Mouse (Mus musculus): ENCODE measurements at regions not wholly inside any gene's neighbourhood (a gene's known extent, or its start where the extent isn't known, plus 50 kb on each side); places are given as distances from the start of the nearest gene placed in this dataset.
"Not testable (repeated sequence)": the region's sequence is repeated elsewhere in the genome, so short reads cannot be mapped to it uniquely, and the experiment has no call there.

DNA sequence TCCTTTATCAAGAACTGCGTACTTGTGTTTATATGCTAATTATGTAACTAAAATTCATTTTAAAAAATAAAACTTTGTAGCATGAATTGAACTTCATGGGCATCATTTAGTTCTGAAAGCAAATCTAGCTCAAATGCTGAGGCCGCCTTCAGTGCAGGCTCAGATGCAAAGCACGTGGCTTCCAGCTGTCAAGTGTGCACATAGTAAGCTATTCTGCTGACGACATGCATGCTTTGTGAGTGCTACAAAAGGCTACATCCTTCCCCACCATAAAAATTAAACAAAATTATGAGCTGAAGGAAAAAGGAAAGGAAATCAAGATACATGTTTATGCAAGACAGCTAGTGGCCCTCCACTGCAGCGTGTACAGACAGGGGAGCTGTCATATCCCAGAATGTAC is 276.0 kb upstream of the Vstm2a start:
- H3K27ac ChIP-seq: no peak overlapping the region
- 76% methylated on average over 5 of the region's 5 CpGs for WGBS
- H3K4me3 ChIP-seq (replicated peaks): no peak overlapping the region

DNA sequence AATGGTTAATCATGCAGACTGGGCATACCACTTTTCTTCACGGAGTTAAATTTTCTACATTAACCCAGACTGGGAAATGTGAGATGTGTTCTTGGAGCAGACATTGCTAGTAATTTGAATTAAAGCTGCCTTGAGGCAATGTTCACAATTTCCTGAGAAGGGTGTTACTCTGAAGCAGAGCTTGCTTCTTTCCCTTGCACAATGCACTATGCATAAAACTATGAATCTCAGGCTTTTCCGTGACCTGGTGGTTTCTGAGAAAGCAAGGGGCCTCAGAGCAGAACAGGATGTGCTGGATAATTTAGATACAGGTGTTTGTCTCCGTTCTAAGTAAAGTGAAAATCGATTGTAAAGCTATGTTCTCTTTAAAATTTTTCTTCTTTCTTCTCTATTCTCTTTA is 273.0 kb upstream of the Vstm2a start:
- H3K4me2 ChIP-seq: no peak overlapping the region
- no peaks in the 10 kb centered on the region for H3K9me3 ChIP-seq (replicated peaks)
- WGBS: 52% methylated on average over 4 of the region's 4 CpGs
- 0 out of 2 replicates have a peak, but pooled peaks have one; percentile 15 for ATAC-seq (replicated peaks; ENCODE audit: low FRiP score)
- H3K27me3 ChIP-seq: no peaks in the 10 kb centered on the region
- H3K36me3 ChIP-seq: no peaks in the 10 kb centered on the region
- no peak overlapping the region for H3K27ac ChIP-seq
- H3K9ac ChIP-seq: no peak overlapping the region
- H3K4me1 ChIP-seq: no peaks in the 10 kb centered on the region
- no peak overlapping the region for H3K4me3 ChIP-seq (replicated peaks)

More for the DNA sequence above, 276.0 kb upstream of the Vstm2a start:
- no peaks in the 10 kb centered on the region for H3K36me3 ChIP-seq
- H3K27me3 ChIP-seq: no peaks in the 10 kb centered on the region
- no peak overlapping the region for H3K4me2 ChIP-seq
- no peak for ATAC-seq (replicated peaks; ENCODE audit: low FRiP score)
- no peaks in the 10 kb centered on the region for H3K9me3 ChIP-seq (replicated peaks)
- no peaks in the 10 kb centered on the region for H3K4me1 ChIP-seq
- no peak overlapping the region for H3K9ac ChIP-seq

DNA sequence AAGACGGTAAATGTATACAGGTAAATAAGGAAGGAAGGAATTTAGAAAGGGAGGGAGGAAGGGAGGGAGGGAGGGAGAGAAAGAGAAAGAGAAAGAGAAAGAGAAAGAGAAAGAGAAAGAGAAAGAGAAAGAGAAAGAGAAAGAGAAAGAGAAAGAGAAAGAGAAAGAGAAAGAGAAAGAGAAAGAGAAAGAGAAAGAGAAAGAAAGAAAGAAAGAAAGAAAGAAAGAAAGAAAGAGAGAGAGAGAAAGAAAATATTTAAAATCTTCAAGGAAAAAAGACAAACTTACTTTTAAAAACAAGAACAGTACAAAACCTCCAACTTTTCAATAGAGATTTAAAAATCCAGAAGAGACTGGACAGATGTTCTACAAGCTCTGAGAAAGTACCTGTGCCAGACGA is 261.1 kb upstream of the Vstm2a start:
- H3K9ac ChIP-seq; H3K4me2 ChIP-seq; H3K9me3 ChIP-seq (replicated peaks); H3K27ac ChIP-seq; ATAC-seq (replicated peaks; ENCODE audit: low FRiP score); H3K36me3 ChIP-seq; H3K27me3 ChIP-seq; H3K4me3 ChIP-seq (replicated peaks); H3K4me1 ChIP-seq: not testable (repeated sequence)
- 90% methylated on average over 2 of the region's 2 CpGs for WGBS

DNA sequence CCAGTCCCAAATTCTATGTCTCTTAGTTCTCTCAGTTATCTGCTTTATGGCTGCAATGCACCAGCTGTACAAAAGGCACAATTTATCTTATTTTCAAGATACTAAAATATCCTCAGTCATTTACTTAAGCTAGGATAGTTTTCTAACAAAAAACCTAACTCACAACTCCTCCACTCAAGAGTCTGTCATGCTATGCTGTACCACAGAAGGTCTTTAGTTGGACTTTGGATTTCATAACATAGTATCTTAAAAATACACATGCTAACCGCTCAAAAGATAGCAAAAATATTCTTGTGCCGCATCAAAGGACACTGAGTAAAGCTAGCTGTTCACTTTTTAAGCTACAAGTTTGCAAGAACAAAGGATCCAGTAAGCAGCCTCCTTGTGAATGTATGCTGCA is 255.6 kb upstream of the Vstm2a start:
- Histone ChIP-seq H3K27me3 (no peaks in the 10 kb centered on the region), H3K4me3 (replicated peaks) (no peak overlapping the region), H3K36me3 (no peaks in the 10 kb centered on the region), H3K9me3 (replicated peaks) (no peaks in the 10 kb centered on the region), H3K4me1 (no peaks in the 10 kb centered on the region), H3K4me2 (no peak overlapping the region), H3K27ac (no peak overlapping the region), H3K9ac (no peak overlapping the region)
- ATAC-seq (replicated peaks; ENCODE audit: low FRiP score): no peak
- 85% methylated on average over 2 of the region's 2 CpGs for WGBS

Data from kidney, embryonic 15.5 days (tissue).